Mouse (Mus musculus) testis, adult 2 months (tissue): ENCODE measurements around the gene Rb1.

Source experiments
- CTCF ChIP-seq: fragments of 200-500 bp; IDR thresholded peaks from 2 replicates; pipeline ENCODE4 v1.5.1; 2012; ENCODE audit warnings: low read depth, mild to moderate bottlenecking, inconsistent platforms, low read length, moderate library complexity; ENCODE audit not compliant: control insufficient read depth, insufficient read depth, insufficient replicate concordance
- POLR2A ChIP-seq: fragments of 200-500 bp; IDR thresholded peaks from 2 replicates; pipeline ENCODE4 v1.6.1; 2012; ENCODE audit warnings: low read depth, mild to moderate bottlenecking, inconsistent platforms, low read length, moderate library complexity; ENCODE audit not compliant: control insufficient read depth

DNA sequence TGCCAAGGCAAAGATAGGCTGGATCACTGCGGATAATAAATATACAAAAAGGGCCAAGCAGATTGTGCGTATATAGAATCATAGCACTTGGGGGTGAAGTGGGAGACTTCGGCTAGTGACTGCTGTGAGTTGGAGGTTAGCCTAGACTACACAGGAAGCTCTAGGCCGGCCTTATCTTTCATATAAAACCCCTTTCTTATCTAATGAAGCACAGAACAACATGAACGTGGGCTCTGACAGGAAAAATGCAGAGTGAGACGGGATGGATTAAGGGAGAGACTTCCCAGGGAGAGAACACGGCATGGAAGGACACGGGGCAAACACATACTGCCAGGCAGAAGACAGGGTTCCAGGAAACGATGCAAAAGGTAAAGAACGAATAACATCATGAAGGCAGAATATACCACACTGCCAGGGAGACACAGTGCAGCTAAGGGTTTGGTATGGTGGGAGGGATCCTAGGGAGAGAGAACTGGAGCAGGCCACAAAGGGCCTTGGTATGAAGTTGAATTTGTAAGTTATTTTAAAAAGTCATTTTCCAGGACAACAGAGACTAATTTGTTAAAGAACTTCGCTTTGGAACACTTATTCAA, 44.6 kb upstream of the Rb1 start:
- TF ChIP-seq CTCF, result no peak
- TF ChIP-seq POLR2A, result no peak
